Mouse (Mus musculus) CD4-positive, CD25-positive, alpha-beta regulatory T cell, adult 2 months (primary cell): ENCODE results near the gene Ldb3.
A peak's percentile ranks its signal among the peaks of the same experiment; 100 is the strongest.

ENCODE experiments used
- DNase-seq: peaks from one replicate; pipeline ENCODE4 v3.0.0-alpha.2; 2012; ENCODE audit warnings: low read depth, low spot score

The Ldb3 gene

DNA sequence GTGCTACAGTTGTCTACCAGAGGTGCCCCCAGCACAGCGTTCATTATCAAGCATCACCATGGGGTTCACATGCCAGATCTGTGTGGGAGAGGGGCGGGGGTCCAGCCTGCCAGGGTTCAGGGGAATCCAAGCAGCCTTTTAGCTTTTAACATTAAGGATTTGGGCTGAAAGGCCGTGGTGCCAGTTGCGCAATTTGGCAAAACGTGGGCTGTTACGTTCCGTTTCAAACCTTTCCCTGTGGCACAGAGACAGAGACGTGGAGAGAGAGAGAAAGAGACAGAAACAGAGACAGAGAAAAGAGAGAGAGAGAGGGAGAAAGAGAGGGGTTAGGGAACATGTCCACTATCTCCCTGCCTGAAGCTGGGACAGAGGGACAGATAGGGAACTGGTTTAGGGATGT is 26.8 kb downstream of the Ldb3 start:
- DNase-seq: no peak

DNA sequence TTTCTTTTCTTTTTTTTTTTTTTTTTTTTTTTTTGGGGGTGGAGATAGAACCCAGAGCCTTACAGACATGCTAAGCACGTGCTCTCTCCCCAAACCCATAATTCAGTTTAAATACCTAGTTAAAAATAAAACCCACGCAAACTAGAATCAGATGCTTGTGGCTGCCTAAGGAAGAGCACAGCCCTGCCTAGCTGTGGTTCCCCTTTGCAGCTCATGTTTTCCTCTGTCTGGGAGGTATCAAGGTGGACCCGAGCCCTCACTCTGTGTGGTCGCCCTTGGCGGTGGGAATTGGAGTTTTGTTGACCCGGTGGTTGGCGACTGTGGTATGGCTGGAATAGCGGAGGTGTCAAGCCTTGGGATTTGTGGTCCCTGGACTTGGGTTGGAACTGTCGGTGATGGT is 29.5 kb downstream of the Ldb3 start:
- no peak for DNase-seq

DNA sequence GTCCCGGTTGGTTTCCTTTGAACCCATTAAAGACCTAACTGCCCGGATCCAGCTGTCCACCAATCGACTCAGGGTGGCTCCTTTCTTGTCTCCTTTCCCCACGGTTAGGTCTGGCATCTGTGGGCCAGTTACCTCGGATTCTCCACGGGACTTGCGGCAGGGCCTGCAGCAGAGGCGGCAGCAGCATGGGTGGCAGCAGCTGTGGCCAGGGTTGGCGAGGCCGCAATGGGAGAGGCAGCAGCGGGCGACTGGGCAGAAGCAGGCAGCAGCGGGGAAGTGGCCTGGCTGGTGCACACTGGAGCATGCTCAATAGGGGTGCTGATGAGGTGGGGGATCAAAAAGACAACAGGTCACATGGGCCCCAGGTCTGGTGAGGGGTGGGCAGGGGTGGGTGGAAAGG is 33.3 kb downstream of the Ldb3 start:
- DNase-seq: no peak

DNA sequence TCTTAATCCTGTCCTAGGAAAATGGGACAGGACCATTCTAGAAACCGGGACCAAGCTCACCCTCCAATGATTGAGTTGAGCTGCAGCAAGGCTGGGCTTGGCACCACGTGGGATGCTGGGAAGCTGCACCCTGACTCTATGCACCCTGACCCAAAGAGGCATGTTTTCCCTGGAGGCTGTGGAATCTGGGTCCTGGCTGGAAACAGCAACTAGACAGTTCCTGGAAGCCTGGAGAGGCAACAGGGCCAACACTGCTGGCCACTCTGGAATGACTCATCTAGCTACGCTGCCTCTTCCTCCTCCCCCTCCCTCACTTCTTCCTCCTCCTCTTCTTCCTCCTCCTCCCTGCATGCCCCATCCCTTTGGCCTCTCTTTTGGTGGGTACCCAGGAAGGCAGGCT is 34.4 kb downstream of the Ldb3 start:
- no peak for DNase-seq

DNA sequence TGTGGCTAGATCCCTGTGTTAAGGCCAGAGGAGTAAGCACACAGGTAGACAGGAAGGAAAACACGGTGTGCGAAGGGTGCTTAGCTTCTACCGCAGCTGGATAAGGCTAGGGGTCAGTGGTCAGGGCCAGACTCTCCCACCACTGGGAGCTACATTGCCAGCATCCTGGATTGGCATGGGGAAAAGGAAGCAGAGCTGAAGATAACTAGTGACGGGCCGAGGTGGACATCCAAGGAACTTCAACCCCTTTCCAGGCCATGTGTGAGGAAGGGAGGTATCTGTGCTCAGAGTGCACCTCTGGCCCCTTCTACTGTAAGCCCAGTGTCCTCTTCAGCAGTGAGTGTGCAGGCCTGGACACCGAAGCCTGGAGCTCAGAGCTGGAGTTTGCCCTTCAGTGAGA is 35.0 kb downstream of the Ldb3 start:
- DNase-seq: no peak

DNA sequence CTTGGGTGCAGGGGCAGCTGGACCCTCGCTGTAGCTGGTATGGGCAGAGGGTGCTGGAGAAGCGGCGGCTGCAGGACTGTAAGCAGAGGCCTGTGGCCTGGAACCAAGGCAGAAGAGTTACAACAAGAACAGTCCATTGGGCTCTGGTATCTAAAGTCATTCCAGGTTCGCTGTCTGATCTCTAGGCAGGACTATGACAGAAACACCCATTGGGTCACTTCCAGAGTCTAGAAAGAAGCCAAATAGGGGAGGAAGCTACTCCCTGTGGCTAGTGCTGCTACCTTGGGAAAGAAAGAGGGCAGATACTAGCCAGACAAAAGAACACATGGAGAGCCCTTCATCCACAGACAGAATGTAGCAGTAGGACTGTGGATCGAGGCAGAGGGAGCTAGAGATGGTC is 36.3 kb downstream of the Ldb3 start:
- no peak for DNase-seq

DNA sequence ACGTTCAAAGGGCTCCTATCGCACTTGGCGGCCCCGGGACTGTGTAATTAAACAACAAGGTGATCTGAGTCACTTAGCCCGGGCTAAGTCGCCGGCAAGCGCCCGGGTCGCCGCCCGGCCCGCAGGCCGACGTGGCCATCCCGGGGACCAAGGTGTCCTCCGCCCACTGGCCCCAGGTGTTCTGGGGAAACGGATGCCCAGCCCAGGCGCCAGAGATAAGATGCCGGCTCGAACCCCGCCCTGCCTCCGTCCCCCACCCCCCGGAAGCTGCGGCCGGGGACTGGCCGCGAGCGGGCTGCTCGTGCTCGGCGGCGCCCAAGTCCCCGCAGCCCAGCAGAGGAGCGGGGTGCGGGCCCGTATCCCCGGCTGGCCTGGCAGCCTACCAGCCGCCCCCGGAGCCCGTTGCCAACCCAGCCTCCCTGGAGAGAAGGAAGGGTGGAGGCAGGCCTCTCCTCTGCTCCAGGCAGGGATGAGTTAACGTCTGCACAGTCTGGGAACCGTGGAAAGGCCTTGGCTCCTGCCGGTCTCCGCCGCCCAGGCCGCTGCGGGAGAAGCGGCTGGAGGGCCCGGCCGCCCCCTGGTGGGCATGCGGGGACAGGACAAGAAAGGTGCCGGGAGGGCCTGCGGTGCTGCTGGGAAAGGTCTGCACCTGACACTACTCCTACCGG is 39.3 kb downstream of the Ldb3 start:
- DNase-seq: peak; percentile 83

DNA sequence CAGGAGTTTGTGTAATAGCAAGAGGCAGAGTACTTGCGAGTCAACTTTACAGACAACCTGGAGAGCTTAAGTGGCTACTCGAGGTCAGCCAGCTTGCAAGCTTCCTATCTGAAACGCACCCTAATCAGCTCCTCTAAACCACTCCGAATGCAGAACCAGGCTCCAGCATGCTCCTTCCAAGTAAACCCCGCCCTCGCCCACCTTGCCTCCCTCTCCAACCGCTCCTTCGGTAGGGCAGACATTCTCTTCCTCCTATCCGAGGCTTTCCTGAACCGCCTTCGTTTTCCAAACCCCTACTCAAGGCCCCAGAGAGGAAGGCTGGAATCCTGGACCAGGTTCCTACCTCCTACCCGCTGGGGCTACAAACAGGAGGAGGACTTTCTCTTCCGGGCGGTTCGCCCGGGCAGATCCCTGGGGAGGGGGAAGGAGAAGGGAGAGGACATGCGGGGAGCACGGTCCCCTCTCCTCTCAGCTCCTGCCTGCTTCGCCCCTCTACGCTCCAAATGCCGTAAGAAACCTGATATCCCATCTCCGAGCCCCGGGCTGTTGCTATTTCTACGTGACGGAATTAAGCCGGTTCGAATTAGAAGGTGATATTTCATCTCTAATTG is 40.0 kb downstream of the Ldb3 start:
- DNase-seq: peak; percentile 20

DNA sequence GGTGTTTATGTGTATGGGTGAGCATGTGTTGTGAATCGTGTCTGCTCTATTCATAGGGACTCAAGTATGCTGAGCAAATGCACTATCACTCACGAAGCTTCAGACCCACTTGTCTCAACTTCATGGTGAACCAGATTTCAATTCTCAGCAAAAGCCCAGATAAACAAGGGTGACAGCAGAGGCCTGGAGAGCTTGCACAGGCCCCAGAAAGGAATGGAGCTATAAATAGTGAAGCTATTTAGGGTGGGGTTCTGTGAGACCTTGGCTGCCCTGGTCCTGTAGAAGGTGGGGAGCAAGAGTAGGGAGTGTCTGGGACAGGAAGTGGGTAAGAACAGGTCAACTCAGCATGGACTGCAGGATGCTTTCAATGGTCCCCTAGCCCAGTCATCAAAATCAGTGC is 43.9 kb downstream of the Ldb3 start:
- DNase-seq: no peak

DNA sequence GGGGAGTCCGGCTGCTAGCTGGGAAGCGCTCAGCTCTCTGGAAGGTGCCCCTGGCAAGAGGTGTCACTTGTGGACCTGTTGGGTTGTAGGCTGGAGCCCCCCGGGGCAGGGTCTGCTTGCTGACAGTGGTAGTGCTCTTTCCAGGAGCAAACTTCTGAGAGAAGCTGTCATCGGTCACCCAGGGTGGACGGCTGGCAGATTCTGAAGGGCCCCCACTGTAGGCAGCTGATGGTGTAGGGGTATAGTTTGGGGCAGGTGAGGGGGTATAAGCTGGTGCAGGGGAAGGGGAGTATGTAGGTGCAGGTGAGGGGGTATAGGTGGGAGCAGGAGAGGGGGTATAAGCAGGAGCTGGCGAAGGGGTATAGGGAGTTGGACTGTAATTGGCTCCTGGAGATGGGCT is 44.5 kb downstream of the Ldb3 start:
- no peak for DNase-seq

DNA sequence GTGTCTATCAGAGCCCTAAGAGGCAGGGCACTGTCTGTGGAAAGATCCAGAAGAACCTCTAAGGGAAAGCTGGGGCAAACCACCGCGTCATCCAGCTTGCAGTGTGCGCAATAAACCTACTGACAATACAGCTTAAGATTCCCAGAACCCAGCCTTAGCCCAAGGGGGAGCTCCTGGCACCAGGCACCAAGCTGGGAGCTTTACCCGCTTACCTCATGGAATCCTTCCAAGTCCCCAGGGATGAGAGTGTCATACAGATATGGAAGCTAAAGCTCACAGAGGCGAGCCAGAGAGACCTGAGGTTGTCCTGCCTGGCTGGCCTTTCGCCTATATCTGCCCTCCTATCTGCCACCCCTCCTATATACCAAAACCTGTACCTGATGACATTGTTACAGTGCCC is 44.9 kb downstream of the Ldb3 start:
- no peak for DNase-seq

DNA sequence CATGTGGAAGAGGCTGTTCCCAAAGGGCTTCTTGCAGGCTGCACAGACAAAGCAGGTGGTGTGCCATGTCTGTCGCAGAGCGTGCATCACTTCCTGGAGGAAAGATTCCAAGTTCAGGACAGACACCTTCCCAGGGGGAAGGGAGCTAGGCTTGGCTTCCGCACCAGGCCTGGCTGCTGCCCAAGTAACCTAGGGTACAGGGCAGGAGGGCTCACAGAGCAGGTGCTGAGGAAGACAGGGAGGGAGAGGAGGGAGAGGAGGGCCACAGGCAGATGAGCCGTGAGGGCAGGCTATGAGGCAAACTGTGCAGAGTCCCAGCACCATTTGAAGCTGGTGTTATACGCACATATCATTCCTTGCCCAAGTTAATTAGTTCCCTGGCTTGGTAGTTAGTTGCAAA is 46.6 kb downstream of the Ldb3 start:
- DNase-seq: no peak

DNA sequence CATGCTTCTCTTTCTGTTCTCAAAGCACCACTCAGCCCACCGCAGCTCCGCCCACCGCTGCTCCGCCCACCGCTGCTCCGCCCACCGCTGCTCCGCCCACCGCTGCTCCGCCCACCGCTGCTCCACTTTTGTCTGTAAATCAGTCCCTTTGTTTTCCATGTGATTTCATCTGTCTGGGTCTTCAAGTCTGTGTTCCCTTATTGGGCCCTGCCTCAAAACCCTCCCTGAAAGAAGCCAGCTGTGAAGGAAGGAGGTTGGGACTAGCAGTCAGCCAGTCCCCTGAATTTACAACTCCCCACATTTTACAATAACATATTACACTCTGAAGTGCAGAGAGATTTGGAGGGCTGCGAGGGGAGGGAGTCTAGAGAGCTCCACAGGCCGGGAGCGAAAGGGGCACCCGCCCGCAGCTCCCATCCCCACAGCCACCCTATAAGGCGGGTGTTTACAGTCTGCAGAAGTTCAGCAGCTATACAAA is 47.8 kb downstream of the Ldb3 start:
- peak; percentile 19 for DNase-seq

DNA sequence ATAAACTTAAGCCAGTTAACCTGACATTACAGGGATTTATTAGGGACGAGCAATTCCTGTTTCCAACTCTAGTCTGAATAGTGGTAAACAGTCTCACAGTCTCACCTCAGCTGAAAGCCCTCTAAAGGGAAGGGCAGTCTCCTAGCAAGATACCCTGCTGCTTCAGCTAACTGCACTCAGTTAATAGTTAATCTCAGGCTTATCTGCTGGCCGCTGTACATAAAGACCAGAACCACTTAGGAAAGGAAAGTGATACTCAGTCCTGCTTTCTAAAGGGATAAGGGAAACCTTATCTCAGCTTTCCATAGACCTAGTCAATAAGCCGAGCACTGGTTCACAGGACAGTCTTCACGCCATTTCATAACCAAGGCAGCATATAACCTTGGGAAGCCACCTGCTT is 52.6 kb downstream of the Ldb3 start:
- no peak for DNase-seq

DNA sequence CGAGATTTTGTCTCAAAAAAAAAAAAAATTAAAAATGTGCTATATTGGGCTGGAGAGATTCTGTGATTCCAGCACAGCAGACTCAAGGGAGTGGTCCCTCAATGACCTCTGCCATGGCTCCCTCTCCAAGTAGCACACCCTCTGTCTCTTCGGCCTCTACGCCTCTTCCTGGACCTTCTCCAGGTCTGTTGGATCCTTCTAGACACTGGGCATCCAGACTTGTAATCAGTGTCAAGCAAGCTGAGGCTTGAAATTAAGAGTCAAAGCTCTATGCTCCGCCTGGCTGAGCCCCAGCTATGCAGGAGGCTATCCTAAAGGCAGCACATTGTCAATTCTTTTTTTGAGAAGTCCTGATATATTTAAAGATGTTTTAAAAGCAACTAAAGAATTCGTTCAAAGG is 54.9 kb downstream of the Ldb3 start:
- DNase-seq: no peak

DNA sequence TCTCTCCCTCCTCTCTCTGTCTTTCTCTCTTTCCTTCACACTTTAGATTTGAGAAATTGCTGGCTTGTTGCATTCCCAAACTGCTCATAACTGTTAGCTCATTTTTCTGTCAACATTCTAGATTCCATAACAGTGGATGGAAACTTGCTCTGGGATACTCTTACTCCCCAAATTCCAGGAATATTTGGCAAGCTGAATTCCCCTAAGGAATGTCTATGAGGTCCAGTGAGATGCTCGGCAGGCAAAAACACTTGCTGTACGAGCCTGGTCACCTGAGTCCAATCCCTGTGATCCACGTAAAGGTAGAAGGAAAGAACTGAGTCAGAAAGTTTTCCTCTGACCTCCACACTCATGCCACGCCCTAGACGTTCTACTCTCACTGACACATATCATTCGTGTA is 55.9 kb downstream of the Ldb3 start:
- no peak for DNase-seq

DNA sequence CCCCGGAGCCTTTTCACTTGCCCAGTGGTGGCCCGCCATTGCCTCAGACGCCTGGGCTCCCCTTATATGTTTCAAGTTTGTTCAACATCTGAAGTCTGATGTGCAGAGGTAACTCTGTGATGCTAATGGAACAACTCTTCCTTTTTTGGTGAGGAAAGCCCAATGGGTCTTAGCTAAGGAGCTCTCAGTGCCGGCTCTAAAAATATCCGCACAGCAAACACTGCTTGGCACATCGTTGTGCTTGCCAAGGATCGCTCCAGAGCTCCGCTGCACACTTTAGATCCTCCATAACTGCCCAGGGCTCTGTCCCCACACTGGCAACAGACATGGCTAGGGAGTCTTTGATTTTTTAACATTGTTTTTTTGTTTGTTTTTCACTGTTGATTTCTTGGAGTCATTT is 59.7 kb downstream of the Ldb3 start:
- no peak for DNase-seq

DNA sequence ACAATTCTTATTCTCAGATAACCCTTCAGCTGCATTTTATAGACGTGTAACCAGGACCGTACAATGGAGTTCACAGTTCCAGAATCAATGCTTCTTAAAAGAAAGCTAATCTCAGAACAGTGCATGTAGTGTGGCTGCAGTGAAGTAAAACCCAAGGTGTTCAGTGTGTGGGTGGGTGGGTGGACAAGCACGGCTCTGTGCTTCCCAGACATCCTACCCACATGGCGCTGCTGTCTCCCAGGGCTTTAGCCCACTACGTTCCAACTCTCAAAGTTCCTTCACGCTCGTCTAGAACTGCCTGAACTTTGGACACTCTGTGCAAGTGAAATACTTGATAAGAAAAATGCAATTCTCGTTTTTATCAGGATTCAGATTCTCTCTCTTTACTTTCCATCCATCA is 65.8 kb downstream of the Ldb3 start, which contains the start of gene 9230112D13Rik:
TSS of gene 9230112D13Rik (minus strand) at position 101 of the 400 bp plus-strand sequence.
- DNase-seq: no peak

DNA sequence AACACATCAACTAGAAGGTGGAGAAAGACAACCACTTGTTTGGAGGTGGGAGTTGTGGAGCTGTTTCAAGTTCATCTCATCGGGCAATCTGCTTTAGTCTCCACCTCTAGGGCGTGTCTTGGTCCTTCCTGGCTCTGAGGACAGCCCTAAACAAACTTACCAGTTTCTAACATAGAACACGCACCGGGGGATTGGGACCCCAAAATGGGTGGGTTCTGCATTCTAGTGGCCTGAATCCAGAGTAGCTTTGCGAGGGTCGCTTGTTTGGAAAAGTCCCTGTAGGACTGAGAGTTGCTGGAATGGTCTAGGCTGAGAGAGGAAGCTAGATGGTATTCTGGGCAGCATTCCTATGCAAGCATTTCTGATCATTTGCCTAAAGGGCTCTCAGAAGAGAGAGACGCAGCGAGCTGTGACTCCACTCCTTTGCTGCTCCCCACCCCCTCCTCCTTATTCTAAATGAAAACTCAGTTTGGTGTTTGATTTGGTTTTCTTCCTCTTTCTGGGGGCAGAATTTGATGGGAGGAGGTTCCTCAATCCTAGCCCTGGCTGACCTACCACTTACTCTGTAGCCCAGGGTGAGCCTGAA is 70.4 kb downstream of the Ldb3 start:
- DNase-seq: no peak

DNA sequence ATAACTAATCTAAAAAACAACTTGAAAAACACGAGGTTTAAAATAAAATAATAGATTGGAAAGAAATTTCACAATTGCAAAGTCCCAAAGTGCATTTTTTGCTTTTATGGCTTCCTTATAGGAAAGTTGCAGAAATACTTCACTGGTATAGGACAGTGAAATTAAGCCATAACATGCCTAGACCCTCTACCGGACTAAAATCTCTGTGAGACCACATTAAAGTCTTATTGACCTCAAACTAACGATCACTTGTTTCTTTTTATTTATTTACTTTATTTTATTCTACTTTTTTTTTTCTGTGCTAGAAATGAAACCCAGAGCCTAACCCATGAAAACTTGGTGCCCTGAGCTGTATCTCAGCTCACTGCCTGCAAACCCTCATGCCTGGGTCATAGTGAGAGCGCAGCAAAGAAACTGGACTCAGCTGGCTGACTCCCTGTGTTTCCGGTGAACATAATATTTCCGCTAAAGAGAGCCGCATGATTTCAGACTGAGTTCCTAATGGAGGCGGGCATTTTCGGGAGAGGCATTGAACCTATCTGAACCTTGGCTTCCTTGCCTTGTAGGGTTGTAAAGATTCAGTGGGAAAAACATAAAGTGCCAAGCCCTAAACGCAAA is 71.4 kb downstream of the Ldb3 start:
- DNase-seq: no peak

DNA sequence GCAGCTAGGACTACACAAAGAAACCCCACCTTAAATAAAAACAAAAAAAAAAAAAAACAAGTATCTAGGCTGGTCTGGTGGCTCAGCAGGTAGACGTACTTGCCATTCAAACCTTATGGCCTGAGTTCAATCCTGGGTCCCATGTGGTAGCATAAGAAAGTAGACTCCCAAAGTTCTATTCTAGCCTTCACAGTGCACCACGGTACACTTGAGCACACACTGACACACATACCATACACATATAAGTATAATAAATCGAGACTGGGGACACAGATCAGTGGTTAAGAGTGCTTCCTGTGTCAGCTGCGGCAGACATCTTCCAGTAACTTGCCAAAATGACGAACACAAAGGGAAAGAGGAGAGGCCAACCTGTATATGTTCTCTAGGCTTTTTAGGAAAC is 72.6 kb downstream of the Ldb3 start:
- no peak for DNase-seq

DNA sequence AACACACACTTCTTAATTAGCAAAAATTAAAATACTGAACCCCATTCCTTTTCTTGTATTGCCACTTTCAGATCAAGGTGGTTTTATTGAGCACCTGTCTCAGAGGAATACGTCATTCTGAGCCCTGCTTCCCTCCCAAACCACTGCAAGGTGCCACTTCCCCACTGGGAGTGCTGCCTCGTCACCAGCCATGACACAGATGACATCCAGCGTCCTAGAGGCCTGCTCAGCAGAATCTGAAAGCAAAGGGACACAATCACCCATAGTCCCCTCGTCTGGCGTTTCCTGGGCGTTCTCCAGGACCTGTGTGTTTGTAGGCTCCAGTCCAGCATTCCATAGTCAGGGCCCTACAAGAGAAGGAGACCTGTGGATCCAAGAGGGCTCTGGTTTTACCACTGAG is 74.4 kb downstream of the Ldb3 start:
- no peak for DNase-seq

DNA sequence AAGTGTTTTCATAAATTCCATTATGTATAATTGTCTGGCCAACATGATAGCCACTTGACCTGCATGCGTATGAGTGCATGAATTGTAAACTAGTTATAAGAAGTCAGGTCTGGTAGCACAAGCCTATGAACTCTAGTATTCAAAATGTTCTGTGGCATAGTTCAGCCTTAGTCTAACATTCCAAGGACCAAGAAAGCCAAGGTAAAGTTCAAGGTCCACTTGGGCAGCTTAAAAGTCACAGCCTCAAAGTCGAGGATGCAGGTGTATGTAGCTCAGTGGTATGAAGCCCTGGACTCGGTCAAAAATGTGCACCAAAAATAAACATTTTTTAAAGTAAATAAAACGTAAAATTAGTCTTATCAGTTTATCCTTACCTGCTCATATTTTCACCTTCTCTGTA is 75.9 kb downstream of the Ldb3 start:
- no peak for DNase-seq
